Mouse (Mus musculus) inflammation-experienced regulatory T-cells, adult 6 months (primary cell): ENCODE results near the gene Crmp1. TPM values are rescaled to one million over a fixed set of nuclear protein-coding genes. Genes with fewer than 3 reads are reported as not detected.

Source experiments
- ATAC-seq: one replicate; pipeline ENCODE4 v1.8.0; 2017
- polyA plus RNA-seq, 3 experiments: library from polyadenylated mRNA; unstranded; fragments of 100-300 nt; shearing (Covaris generic); gene quantifications; one replicate each; pipeline ENCODE4 v1.2.1; 2017

The Crmp1 gene
- 10 to 100 TPM in 2 of 3 experiments, 1 to 10 TPM in 1; 9.3 to 31.3 (median 12.3) TPM for polyA plus RNA-seq

- no peak for ATAC-seq
Measured at GRCm38 (mm10) chr5:37241651-37242151, at the start of gene Crmp1. Crmp1 (plus strand) TSS chr5:37241940.

- ATAC-seq = no peak
Measured at GRCm38 (mm10) chr5:37196196-37196595, 45.5 kb upstream of the Crmp1 start.

GRCm38 (mm10) chr5:37196666-37197250, 45.0 kb upstream of the Crmp1 start:
- ATAC-seq = peak; percentile 65

- no peak for ATAC-seq
Measured at GRCm38 (mm10) chr5:37197423-37197822, 44.3 kb upstream of the Crmp1 start.

- no peak for ATAC-seq
Measured at GRCm38 (mm10) chr5:37198011-37198688, 43.6 kb upstream of the Crmp1 start.

- no peak for ATAC-seq
Measured at GRCm38 (mm10) chr5:37202285-37202684, 39.5 kb upstream of the Crmp1 start.

GRCm38 (mm10) chr5:37204886-37205285, 36.9 kb upstream of the Crmp1 start:
- no peak for ATAC-seq

GRCm38 (mm10) chr5:37205420-37205819, 36.3 kb upstream of the Crmp1 start:
- ATAC-seq = no peak

- ATAC-seq = no peak
Measured at GRCm38 (mm10) chr5:37206364-37206763, 35.4 kb upstream of the Crmp1 start.

GRCm38 (mm10) chr5:37212938-37213708, 28.6 kb upstream of the Crmp1 start:
- no peak for ATAC-seq

GRCm38 (mm10) chr5:37213709-37214103, 28.0 kb upstream of the Crmp1 start:
- no peak for ATAC-seq

GRCm38 (mm10) chr5:37214614-37215013, 27.1 kb upstream of the Crmp1 start:
- ATAC-seq = no peak

GRCm38 (mm10) chr5:37215276-37215675, 26.5 kb upstream of the Crmp1 start:
- ATAC-seq = no peak

- no peak for ATAC-seq
Measured at GRCm38 (mm10) chr5:37219615-37220014, 22.1 kb upstream of the Crmp1 start.

GRCm38 (mm10) chr5:37220575-37220974, 21.2 kb upstream of the Crmp1 start:
- no peak for ATAC-seq

- ATAC-seq = no peak
Measured at GRCm38 (mm10) chr5:37221563-37221962, 20.2 kb upstream of the Crmp1 start.

- ATAC-seq = no peak
Measured at GRCm38 (mm10) chr5:37222316-37222715, 19.4 kb upstream of the Crmp1 start.

- no peak for ATAC-seq
Measured at GRCm38 (mm10) chr5:37225708-37226107, 16.0 kb upstream of the Crmp1 start.

GRCm38 (mm10) chr5:37227956-37228680, 13.6 kb upstream of the Crmp1 start:
- no peak for ATAC-seq

- ATAC-seq = no peak
Measured at GRCm38 (mm10) chr5:37228894-37229293, 12.8 kb upstream of the Crmp1 start.

- no peak for ATAC-seq
Measured at GRCm38 (mm10) chr5:37233010-37233557, 8.7 kb upstream of the Crmp1 start.

- ATAC-seq = no peak
Measured at GRCm38 (mm10) chr5:37238654-37239053, 3.1 kb upstream of the Crmp1 start.
